Mouse (Mus musculus): ENCODE measurements around the gene Arhgef28.

Gene Arhgef28

DNA sequence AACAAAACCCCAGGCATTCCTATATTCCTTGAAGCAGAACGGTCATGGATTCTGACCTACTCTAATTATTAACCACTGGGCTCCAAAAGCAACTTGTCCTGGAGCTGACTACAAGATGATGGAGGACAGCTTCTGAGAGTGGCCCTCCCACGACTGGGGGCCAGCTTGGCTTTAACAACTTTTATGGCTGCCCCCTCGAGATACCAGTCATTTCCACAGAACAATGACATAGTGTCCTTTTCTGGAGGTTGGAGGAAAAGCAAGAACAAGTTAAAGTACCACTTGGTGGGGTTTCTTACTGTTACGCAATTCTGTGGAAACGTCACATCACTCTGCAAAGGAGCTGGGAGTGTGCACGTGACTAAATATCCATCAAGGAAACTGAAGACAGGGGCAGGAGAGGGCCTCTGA is 194.3 kb downstream of the Arhgef28 start:
- DNase-seq: peak; percentile 78

DNA sequence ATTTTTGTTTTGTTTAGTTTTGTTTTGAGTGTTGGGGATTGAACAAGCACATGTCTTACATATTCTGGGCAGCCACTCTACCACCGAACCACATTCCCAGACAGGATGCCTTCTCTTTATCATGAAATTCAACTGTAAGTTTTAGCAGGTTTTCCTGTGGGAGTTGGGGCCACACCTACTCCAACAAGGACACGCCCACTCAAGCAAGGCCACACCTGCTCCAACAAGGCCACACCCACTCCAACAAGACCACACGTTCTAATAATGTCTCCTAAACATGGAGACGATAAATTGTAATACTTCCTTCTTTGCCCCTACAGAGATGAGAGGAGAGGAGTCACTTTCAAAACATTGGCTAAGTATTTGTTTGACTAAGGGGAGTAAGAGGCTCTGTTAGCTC is 197.2 kb downstream of the Arhgef28 start:
- DNase-seq: no peak

DNA sequence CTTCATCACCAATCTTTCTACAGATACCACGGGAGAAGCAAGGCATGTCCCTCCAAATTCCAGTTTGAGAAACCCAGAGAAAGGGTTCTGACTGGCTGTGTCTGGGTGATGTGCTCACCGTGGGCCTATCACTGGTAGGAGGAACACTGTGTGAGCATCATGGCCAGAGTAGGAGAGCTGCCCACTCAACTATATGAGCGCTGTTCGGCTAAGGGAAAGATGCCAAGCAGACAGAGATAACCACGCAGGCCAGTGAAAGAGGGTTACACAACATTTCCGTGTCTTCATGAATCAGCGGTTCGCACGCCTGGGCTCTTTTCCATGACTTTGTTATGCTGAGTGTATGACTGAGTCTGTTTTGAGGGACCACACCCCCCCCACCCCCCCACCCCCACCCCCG is 197.7 kb downstream of the Arhgef28 start:
- peak; percentile 70 for DNase-seq

DNA sequence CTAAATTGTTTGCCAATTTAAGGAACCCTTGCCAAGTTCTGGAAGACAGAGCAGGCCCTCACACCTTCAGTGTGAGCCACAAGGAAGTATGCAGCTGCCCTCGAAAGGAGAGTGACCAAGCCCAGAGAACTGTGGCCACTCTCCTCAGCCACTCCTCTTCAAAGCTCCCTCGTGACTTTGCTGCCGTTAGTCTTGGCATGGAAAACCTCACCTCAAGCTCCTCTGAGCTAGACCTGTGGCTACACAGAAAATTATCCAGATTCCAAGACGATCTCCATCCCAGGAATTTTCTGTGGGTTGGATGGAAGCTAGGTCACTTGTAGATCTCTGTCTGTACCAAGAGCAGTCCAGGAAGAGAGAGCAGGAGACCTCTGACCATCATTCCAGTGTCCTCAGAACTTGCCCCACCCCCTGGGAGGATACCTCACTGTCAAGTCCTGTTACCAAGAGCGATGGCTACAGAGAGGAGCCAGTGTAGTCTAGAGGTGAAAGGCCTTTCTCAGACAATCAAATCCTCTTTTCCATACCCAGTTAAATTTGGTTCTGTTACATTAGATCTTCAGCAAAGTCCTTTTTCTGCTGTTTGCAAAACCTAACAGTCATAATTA is 200.5 kb downstream of the Arhgef28 start:
- DNase-seq: peak; percentile 68

DNA sequence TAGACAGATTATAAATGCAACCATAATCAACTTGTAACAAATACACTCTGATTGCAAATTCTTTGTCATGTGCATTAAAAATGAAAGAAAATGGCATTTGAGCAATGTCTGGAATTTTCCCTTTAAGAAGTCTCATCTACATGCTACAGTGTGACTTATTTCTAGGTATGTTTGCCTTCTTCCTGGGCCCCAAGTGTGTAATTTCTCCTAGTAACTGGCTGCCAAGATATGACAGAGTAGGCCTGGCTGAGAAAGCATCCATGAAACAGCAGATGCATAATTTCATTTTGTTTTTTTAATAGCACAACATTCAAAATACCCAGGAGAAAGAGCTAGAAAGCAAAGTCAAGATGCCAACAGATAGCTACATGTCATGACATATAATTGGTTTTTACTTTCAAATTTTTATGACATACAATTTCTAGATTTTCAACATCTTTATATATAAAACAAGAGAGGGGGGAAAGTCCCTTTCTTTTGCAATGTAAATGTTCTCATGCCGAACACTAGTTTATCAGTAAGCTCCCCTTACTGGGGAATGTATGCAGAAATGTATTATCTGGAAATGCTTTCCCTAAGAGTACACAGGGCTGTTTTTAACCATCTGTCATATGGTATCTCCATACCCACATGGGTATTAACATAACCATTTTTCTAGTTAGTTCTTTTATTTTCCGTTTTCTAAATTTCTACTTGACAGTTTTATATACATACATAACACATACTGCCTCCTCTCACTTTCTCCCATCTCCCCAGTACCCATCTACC is 201.4 kb downstream of the Arhgef28 start:
- no peak for DNase-seq

DNA sequence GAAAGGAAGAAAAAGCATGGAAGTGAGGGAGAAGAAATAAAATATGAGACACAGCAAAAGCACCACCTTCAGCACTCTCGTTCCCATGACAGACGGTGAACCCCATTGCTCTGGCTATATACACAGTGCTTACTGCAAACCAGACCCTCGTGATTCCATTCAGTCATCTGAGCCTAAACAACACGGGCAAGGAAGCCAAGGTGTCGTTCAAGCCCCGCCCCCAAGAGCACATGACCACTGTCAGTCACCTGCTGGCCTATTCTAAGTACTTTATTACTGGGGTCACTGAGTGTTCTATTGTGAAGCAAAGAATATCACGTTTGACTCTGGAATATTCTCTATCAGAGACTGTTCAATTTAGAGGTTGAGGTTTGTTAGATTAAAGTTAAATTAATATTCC is 202.5 kb downstream of the Arhgef28 start:
- no peak for DNase-seq

DNA sequence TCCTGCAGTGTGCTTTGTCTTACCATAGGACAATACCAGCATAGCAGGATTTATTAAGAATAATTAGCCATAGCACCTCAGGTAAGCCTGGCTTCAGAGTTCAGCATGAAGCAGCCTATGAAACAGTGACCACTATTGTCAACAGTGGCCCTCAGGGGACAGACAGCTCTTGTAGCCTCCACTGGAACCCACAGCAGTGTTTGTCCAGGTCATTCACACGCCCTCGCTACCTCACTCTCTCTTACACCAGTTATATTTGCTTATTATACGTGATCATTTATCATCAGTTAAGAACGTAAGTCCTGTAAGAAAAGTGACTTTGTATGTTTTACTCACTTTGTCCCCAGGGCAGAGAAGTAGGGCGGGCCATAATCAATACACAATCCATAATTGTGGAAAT is 203.6 kb downstream of the Arhgef28 start:
- DNase-seq: no peak

DNA sequence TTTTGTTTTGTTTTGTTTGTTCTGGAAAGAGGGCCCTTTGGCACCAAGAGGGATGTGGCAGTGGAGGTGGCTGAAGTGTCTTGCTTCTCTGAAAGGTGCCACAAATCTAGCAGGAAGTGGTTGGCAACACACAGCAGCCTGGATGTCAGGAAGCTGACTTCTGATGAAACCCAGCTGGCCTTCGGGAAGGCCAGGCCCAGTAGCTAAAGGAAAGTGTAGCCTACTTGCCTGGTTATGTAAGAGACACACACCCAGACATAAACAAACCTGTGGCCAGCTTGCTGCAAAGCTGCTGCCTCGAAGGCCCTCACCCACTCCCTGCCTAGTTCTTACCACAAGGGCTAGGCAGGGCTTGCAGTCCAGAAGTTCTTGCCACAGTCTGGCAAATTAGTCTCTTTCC is 204.1 kb downstream of the Arhgef28 start:
- DNase-seq: peak; percentile 74

DNA sequence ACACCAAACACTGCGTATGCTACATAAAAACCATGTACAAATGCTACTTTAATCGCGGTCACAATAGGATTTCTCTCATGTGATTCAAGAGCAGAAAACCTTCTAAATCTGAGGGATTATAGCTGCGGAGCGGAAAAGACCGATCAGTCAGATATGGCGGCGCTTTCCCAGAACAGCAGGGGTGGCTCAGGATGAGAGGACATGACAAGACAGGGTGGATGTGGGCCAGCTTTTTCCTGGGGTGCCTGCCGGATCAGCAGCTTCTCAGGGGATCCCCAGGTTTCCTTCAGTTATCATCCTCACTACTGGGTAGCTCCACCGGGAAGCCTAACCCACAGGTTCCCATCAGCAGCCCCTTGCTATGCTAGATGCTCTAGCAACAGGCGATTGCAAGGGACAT is 204.5 kb downstream of the Arhgef28 start:
- DNase-seq: no peak

DNA sequence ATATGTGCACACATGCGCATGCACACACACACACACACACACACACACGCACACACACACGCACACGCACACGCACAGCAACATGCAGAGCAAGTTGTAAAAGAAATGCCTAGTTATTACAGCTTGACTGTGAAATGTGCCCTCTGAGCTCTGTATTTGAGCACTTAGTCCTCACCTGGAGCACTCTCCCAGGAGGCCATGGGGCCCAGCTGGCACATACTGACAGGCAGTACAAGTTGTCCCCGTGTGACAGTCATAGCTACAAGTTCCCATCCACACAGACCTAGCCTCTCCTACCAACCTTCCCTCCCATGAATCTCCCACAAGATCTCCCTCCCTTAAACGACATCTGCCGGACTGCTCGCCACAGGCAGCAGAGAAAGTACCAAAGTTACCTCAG is 205.4 kb downstream of the Arhgef28 start:
- no peak for DNase-seq

DNA sequence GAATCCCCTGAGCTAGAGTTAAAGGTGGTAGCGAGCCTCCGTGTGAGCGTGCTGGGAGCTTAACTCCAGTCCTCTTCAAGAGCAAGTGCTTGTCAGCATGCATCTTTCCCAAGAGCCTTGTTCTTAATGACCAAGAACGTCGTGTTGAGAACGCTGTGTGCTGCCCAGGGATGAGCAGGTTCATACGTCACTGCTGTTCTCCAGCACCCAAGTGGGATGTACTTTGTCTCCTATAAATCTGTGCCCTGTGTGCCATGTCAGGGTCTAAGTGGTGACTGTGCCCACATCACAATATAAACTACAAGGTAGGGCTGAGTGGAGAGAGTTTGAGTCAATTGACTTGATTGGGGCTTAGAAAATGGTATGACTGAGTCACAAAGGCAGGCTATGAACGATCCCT is 207.1 kb downstream of the Arhgef28 start:
- DNase-seq: no peak

DNA sequence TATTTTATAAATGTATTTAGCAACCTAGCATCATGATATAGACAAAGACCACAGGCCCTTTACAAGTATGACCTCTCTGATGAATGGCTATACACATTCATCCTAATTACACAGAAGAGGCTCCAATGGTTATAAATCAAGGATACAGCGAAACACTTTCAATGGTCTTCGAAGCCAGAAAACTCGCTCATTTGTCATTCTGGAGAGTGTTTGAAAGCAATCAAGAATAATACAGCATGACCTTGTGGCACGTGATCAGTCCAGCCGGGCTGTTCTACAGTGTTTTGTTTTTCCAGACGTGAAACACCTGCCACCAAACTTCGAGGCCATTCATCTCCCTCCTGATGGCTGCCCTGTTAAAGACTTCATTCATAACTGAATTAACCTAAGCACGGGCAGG is 207.7 kb downstream of the Arhgef28 start:
- no peak for DNase-seq

DNA sequence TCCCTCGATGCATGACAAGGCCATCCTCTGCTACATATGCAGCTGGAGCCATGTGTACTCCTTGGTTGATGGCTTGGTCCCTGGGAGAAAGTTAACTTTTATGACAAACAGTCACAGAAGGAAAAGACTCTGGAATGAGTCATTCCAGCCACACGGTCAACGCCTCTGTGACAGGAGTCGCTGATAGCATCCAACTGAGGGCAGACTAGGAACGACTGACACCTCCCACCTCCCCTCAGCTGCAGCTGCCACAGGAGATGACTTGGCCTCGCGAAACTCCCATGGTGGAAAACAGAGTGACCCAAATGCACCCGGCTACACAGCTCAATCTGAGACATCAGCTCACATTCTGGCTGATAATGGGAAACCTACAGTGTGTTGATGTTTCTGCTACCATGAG is 215.3 kb downstream of the Arhgef28 start:
- no peak for DNase-seq

DNA sequence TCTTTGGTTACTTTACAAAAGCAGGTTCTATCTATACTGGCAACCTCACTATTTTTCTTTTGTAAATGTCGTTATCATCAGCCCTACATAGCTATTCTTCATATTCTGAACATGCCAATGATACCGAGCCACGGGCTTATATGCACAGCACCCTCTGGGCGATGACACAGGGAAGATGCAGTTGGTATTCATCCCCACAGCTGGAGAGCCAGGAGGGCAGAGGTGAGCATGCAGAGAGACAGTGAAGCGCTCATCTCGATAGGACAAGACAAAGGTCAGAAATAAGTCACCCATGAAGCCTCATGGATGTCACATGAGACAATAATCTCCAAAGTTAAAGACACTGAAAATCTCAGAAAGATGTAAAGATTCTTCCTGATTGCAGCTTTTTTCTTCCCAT is 217.4 kb downstream of the Arhgef28 start:
- no peak for DNase-seq

DNA sequence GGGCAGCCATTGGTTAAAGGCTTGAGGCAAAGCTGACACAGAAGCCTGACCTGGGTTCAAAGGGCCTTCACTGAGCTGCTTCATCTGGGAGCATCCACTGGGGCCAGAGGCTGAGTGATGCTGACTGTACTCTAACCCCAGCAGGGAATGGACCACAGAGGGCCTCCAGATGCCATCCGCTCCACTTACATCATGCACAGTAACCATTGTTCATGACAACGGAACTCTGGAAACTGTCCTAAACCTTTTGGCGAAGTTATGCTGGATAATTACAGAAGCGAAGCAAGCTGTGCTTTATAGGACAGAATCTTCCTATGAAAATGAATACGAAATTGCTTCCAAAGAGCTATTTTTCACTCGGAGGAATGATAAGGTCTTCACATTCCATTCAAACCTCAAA is 219.5 kb downstream of the Arhgef28 start:
- DNase-seq: no peak

DNA sequence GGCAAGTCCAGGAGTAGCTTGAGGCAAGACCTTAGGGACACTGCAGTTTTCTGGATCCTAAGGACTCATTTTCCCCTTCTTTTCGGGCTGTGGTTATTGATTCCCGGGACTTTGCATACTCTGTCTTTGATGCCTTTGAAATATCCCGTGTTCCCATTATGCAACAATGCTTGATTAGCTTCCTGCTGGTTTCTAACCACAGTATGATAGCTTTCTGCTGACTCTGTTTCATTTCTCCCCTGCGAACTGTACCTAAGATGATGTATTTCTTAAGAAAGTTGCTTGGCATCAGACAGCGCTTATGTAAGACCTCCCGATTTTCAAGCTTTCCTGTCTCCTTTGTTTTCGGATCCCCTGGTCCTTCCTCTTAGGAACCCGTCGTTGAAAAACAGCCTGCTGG is 229.1 kb downstream of the Arhgef28 start:
- no peak for DNase-seq

DNA sequence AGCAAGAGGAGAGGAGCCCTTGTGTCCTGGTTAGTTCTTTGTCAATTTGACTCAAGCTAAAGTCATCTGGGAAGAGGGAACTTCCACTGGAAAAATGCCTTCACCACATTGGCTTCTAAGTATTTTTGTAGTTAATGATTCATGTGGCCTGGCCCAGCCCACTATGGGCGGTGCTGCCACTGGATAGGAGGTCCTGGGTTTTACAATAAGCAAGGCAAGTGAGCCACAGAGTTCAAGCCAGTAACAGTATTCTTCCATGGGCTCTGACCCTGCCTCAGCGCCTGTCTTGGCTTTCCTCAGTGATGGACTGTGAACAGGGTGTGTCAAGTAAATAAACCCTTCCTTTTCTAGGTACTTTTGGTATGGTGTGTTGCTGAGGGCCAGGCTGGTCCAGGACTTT is 229.6 kb downstream of the Arhgef28 start:
- no peak for DNase-seq

DNA sequence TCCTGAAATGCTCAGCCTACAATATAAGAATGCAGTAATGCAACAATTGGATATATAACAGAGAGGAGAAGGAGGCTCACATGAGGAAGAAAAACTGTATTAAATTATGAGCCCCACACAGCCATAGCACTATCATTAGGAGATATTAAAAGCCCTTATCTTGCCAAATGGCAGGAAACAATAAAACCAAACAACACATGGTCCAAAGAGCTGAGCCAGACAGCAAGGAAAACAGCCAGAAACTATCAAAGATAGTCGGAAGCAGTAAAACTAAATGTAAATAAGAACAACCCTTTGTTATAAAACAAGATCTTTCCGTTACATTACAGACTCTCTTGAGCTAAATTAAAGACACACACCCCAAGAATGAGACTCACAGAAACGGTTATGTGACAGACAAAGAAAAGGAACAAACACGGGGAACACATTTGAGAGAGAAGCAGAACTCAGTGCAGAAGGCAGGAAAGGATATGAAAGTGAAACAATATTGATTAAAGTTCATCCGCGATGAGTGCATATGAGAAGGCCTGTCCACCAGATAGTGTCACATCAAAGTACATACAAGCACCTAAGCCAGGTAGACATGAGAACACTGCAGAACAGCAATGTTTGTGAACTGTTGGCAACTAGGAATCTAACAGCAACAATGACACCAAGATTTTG is 231.6 kb downstream of the Arhgef28 start:
- DNase-seq: no peak

DNA sequence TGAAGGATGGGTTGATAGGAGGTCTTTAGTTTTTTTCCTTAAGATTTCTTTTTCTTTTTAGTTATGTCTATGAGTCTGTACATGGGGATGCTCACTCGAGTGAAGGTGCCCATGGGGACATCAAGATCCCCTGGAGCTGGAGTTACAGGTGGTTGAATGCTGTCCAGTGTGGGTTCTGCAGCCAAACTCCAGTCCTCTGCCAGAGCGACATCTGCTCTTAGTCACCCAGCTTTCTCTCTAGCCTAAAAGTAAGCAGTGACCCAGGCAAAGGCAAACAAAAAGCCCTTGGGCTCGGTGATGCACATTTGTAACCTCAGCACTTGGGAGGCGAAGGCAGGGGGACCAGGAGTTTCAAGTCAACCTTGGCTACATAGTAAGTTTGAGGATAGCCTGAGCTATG is 232.3 kb downstream of the Arhgef28 start:
- DNase-seq: no peak

DNA sequence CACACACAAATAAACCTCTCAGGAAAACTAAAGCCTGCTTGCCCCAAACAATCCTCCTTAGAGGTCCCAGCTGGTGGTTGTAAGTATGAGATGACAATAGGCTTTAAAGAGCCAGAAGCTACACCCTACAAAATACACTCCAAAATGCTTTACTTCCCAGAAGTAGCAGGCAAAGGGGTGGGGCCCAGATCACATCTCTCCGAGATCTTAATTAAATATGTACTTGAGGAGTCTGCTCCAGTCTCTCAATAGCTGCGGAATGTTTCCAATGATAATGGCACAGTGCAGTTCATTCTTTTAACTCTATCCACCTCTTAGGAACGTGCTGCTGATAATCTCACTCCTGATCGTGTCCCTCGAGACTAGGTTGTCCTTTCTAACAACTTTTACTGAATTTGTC is 240.2 kb downstream of the Arhgef28 start:
- DNase-seq: peak; percentile 7

DNA sequence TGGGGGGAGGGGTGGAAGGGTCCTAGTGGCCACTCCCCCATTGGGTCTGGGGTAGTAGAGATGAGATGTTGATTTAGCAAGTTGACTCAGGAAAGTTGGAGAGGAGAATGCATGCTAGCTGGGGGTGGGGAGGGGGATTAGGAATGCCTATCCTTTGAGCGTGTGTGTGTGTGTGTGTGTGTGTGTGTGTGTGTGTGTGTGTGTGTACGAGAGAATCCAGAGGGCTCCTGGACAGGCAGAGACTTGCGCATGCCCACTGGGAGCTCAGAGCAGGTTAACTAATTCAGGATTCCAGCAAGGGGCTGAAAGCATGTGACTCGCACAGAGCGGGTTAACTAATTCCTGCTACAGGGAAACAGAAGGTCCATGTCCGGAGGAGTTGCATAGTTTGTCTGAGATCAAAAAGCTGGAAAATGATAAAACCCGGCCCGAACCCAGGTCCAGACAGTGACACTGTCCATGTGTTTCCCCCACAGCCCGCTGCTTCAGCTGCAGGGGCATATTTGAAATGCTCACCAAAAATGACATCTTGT is 241.3 kb downstream of the Arhgef28 start:
- DNase-seq: no peak

DNA sequence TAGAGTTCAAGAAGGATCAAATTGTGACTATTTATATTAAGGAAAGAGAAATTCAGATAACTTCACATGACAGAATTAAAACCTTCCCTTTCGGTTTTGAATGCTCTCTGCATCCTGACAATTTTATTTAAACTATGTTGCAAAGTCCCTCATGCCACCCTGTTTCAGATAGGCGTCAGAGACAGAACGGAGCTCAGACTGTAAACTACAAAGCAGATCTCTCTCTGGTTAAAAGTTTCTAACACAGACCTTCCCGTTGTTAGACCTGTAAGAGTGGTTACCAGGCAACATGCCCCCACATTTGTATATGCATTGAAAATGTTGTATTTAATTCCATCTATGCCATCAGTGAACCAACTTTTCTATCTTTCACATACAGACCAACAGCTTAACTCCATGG is 246.1 kb downstream of the Arhgef28 start:
- no peak for DNase-seq

DNA sequence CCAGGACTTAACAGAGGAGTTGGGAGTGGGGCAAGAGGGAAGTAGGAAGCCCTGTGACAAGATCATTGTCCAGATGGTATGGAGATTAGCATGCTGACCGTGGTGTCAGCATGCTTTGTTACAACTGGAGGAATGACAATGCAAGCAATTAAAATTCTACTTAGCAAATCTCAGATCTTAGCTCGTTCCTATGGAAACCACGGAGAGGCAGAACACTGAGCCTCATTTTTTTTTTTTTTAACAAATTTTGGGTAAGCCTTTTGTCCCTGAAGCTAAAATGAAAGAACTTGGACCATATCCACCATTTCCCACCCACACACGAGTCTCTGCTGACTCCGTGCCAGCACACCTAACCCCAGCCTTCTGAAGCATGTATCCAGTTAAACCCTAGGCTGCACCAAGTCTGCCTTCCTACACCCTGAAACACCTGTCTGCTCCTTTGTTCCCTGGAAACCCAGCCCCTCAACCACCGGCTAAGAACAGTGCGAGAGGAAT is 246.8 kb downstream of the Arhgef28 start:
- no peak for DNase-seq

DNA sequence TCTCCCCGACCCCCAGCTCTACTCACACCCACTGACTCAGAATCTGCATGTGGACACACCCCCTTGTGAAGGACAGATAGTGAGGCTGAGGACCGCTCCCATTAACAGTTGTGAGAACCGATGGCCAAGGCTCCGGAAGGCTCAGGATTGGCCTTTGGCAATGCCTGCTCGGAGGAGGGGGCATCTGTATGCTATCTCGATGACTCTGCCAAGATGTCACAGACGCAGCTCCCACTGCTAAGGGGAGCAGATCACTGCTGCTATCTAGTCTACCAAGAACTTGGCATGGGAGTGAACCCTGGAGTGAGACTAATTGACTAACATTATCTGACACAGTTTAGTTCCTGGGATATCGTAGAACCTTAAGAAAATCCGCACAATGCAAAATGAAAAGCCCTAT is 250.5 kb downstream of the Arhgef28 start:
- DNase-seq: no peak
